Mouse (Mus musculus) limb, embryonic 11.5 days (tissue): ENCODE results near the gene Daam2. TPM values are rescaled to one million over a fixed set of nuclear protein-coding genes. Genes with fewer than 3 reads are reported as not detected.

ENCODE experiments used
- ATAC-seq: fragments of 200-750 bp; cut with Nextera tagmentation; 2 replicates; pipeline ENCODE4 v1.8.0; 2017; ENCODE audit warnings: low read depth; ENCODE audit not compliant: insufficient number of reproducible peaks, low FRiP score, low TSS enrichment
- DNase-seq: peaks from one replicate; pipeline ENCODE4 v3.0.0-alpha.2; 2015; ENCODE audit warnings: low spot score
- H3K27ac ChIP-seq: fragments of 300-500 bp; sonication (generic); replicated peaks from 2 replicates; pipeline ENCODE4 v1.5.1; 2014; ENCODE audit warnings: low read depth, mild to moderate bottlenecking, low read length
- H3K27me3 ChIP-seq: fragments of 300-500 bp; sonication (generic); 2 replicates; pipeline ENCODE4 v1.6.1; 2014; ENCODE audit warnings: mild to moderate bottlenecking, low read length, mixed read lengths; ENCODE audit not compliant: control insufficient read depth, insufficient read depth
- H3K36me3 ChIP-seq: fragments of 300-500 bp; sonication (generic); 2 replicates; pipeline ENCODE4 v1.6.1; 2014; ENCODE audit warnings: mild to moderate bottlenecking, low read length, moderate library complexity, mixed read lengths; ENCODE audit not compliant: control insufficient read depth, insufficient read depth
- H3K4me1 ChIP-seq: fragments of 300-500 bp; sonication (generic); 2 replicates; pipeline ENCODE4 v1.6.1; 2014; ENCODE audit warnings: low read length, mixed read lengths; ENCODE audit not compliant: control insufficient read depth, insufficient read depth
- H3K4me2 ChIP-seq: fragments of 300-500 bp; sonication (generic); 2 replicates; pipeline ENCODE4 v1.6.1; 2014; ENCODE audit warnings: low read depth, mild to moderate bottlenecking, moderate library complexity; ENCODE audit not compliant: severe bottlenecking
- H3K4me3 ChIP-seq: fragments of 300-500 bp; sonication (generic); 2 replicates; pipeline ENCODE4 v1.5.1; 2014; ENCODE audit warnings: low read depth, low read length
- H3K9ac ChIP-seq: fragments of 300-500 bp; sonication (generic); 2 replicates; pipeline ENCODE4 v1.6.1; 2014; ENCODE audit warnings: mild to moderate bottlenecking, low read length
- H3K9me3 ChIP-seq: fragments of 300-500 bp; sonication (generic); 2 replicates; pipeline ENCODE4 v1.6.1; 2016; ENCODE audit warnings: low read length; ENCODE audit not compliant: control insufficient read depth
- WGBS: fragments of 180-500 bp; shearing (Covaris S2); extraction: QIAGEN DNeasy Blood & Tissue Kit; methylation state at CpG from one replicate; pipeline ENCODE4 v1.1.7; 2014; 5-methylcytosine and 5-hydroxymethylcytosine counted together
- polyA plus RNA-seq: library from polyadenylated mRNA; unstranded; fragments of >200 nt; fragmentation: Nextera tagmentation; extraction: Ambion mirVana; gene quantifications from 2 replicates; pipeline ENCODE4 v1.2.1, GENCODE M21; 2014

Gene Daam2
- polyA plus RNA-seq, 1 experiment from 2014 or later, result 8.6 TPM

- DNase-seq (no peak), ATAC-seq (no peak)
- H3K4me3 ChIP-seq, result no peak overlapping the region
- WGBS, result 72% methylated on average over 7 of the region's 7 CpGs
- no peak overlapping the region for H3K9ac ChIP-seq
- no peaks in the 10 kb centered on the region for H3K9me3 ChIP-seq
- no peaks in the 10 kb centered on the region for H3K4me1 ChIP-seq
- no peak overlapping the region for H3K4me2 ChIP-seq
- no peak overlapping the region for H3K27ac ChIP-seq
- no peaks in the 10 kb centered on the region for H3K27me3 ChIP-seq
- no peaks in the 10 kb centered on the region for H3K36me3 ChIP-seq
Observed at GRCm38 (mm10) chr17:49528503-49529205, 35.5 kb downstream of the Daam2 start.

DNA sequence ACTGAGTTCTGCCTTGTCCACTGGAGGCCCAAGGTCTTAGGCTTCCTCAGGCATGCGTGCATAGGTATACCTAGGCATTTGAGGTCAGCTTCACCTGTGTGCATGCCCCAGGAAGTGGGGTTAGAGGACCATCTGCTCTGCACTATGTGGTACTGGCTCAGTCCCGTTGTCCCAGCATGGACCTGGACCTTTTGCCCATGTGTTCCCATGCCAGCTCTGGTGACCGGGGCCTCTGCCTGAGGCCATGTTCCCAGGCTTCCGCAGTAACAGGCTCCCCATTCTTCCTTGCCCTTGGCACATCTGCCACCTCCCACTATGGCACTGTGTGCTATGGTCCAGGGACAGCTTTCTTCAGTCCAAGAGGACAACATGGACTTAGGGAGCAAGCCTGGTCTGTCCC lies 36.1 kb downstream of the Daam2 start:
- no peak overlapping the region for H3K4me3 ChIP-seq

GRCm38 (mm10) chr17:49526566-49526965 lies 37.6 kb downstream of the Daam2 start:
- Histone ChIP-seq H3K27me3 (no peaks in the 10 kb centered on the region), H3K4me1 (no peaks in the 10 kb centered on the region)
- WGBS, result 88% methylated on average over 5 of the region's 5 CpGs

More for the DNA sequence above, 36.1 kb downstream of the Daam2 start:
- H3K4me1 ChIP-seq, result no peaks in the 10 kb centered on the region
- no peaks in the 10 kb centered on the region for H3K27me3 ChIP-seq
- no peak overlapping the region for H3K4me2 ChIP-seq
- no peak overlapping the region for H3K9ac ChIP-seq
- DNase-seq (no peak), ATAC-seq (no peak)
- H3K27ac ChIP-seq, result no peak overlapping the region
- H3K9me3 ChIP-seq, result no peaks in the 10 kb centered on the region
- 92% methylated on average over 4 of the region's 4 CpGs for WGBS
- H3K36me3 ChIP-seq, result no peaks in the 10 kb centered on the region

DNA sequence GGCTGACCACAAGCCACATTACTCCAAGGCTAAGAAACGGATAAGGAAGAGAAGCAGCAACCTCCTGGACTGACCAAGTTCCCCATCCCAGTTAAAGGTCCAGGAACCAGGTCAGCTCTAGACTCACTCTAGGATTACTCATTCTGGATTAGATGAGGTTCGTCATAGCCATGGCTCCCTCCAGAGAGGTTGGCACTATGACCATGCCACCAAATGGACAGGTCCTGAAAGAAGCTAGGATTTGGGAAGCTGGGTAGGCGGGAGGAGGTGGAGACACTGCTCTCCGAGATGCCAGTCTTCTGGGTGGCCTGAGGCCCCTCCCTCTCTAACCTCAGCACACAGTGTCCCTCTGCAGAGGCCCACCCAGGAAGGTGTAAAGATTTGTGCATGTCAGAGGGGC lies 38.2 kb downstream of the Daam2 start:
- no peaks in the 10 kb centered on the region for H3K9me3 ChIP-seq
- DNase-seq, result no peak
- H3K9ac ChIP-seq, result no peak overlapping the region
- ATAC-seq, result no peak
- no peaks in the 10 kb centered on the region for H3K36me3 ChIP-seq
- H3K27ac ChIP-seq, result no peak overlapping the region
- H3K4me3 ChIP-seq, result no peak overlapping the region
- H3K4me2 ChIP-seq, result no peak overlapping the region
- WGBS, result 89% methylated on average over 4 of the region's 4 CpGs
- no peaks in the 10 kb centered on the region for H3K27me3 ChIP-seq
- no peaks in the 10 kb centered on the region for H3K4me1 ChIP-seq

More at GRCm38 (mm10) chr17:49526566-49526965, 37.6 kb downstream of the Daam2 start:
- H3K9me3 ChIP-seq, result no peaks in the 10 kb centered on the region
- ATAC-seq (no peak), DNase-seq (no peak)
- H3K4me3 ChIP-seq, result no peak overlapping the region
- H3K4me2 ChIP-seq, result no peak overlapping the region
- H3K9ac ChIP-seq, result no peak overlapping the region
- H3K36me3 ChIP-seq, result no peaks in the 10 kb centered on the region
- H3K27ac ChIP-seq, result no peak overlapping the region

DNA sequence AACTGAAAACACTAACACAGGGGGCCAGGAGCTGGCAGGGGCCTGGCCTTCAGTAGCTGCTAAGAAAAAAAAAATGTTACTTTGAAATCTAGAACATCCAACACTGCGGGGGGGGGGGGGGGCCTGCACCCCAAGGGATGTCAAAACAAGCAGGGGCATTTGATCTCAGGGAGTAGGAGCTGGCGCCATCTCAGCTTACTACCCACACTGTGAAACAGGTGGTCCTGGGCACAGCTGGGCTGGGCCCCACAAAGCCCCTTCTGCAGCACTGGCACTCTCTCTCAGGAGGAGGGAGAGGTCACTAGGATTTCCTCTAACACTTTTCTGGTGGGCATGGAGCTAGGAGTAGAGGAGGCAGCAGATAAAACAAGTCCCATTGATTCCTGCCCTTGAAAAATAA lies 39.6 kb downstream of the Daam2 start:
- no peaks in the 10 kb centered on the region for H3K9me3 ChIP-seq
- no peaks in the 10 kb centered on the region for H3K36me3 ChIP-seq
- 68% methylated on average over 1 of the region's 2 CpGs for WGBS
- no peak overlapping the region for H3K9ac ChIP-seq
- ATAC-seq (no peak), DNase-seq (no peak)
- H3K4me2 ChIP-seq, result no peak overlapping the region
- H3K4me1 ChIP-seq, result no peaks in the 10 kb centered on the region
- no peak overlapping the region for H3K4me3 ChIP-seq
- H3K27me3 ChIP-seq, result no peaks in the 10 kb centered on the region
- H3K27ac ChIP-seq, result no peak overlapping the region

- DNase-seq, result no peak
- H3K4me2 ChIP-seq, result no peak overlapping the region
- H3K4me1 ChIP-seq, result no peaks in the 10 kb centered on the region
- ATAC-seq, result no peak
- H3K27me3 ChIP-seq, result no peaks in the 10 kb centered on the region
- 32% methylated on average over 2 of the region's 2 CpGs for WGBS
- no peaks in the 10 kb centered on the region for H3K36me3 ChIP-seq
- no peaks in the 10 kb centered on the region for H3K9me3 ChIP-seq
- no peak overlapping the region for H3K27ac ChIP-seq
- H3K4me3 ChIP-seq, result no peak overlapping the region
- H3K9ac ChIP-seq, result no peak overlapping the region
Observed at GRCm38 (mm10) chr17:49522435-49522834, 41.7 kb downstream of the Daam2 start.

GRCm38 (mm10) chr17:49522002-49522401 lies 42.1 kb downstream of the Daam2 start:
- WGBS, result 61% methylated on average over 7 of the region's 7 CpGs
- no peak for ATAC-seq
- Histone ChIP-seq H3K27ac (no peak overlapping the region), H3K9me3 (no peaks in the 10 kb centered on the region), H3K9ac (no peak overlapping the region), H3K27me3 (no peaks in the 10 kb centered on the region), H3K4me2 (no peak overlapping the region), H3K4me3 (no peak overlapping the region), H3K36me3 (no peaks in the 10 kb centered on the region), H3K4me1 (no peaks in the 10 kb centered on the region)
- DNase-seq, result no peak

- H3K9ac ChIP-seq, result no peak overlapping the region
Observed at GRCm38 (mm10) chr17:49520674-49521073, 43.5 kb downstream of the Daam2 start.

More at GRCm38 (mm10) chr17:49520674-49521073, 43.5 kb downstream of the Daam2 start:
- ATAC-seq, result no peak
- Histone ChIP-seq H3K27me3 (no peaks in the 10 kb centered on the region), H3K9me3 (no peaks in the 10 kb centered on the region), H3K4me1 (no peaks in the 10 kb centered on the region), H3K36me3 (no peaks in the 10 kb centered on the region), H3K4me3 (no peak overlapping the region), H3K4me2 (no peak overlapping the region), H3K27ac (no peak overlapping the region)
- 81% methylated on average over 6 of the region's 6 CpGs for WGBS
- DNase-seq, result no peak
